Mouse (Mus musculus): ENCODE results near the gene Ccnjl. TPM values are rescaled to one million over a fixed set of nuclear protein-coding genes. Genes with fewer than 3 reads are reported as not detected.

Gene Ccnjl
- total RNA-seq, 2 experiments from 2014 or later: 2.3 to 3.5 TPM

GRCm38 (mm10) chr11:43563654-43564244, 35.2 kb downstream of the Ccnjl start:
- no peak for DNase-seq (ENCODE audit: low spot score)
- intact Hi-C loops (cut with DNase I): no loop called here

- intact Hi-C loops (cut with DNase I): loop anchor here (5.0 kb wide), 1 partner anchor 38 kb away; the partner anchor contains the start of gene Ccnjl
- DNase-seq (ENCODE audit: low spot score): no peak
These were observed 36.8 kb downstream of the Ccnjl start for GRCm38 (mm10) chr11:43565414-43565813.

GRCm38 (mm10) chr11:43565852-43566251, 37.3 kb downstream of the Ccnjl start:
- intact Hi-C loops (cut with DNase I): loop anchor here (5.0 kb wide), 1 partner anchor 39 kb away; the partner anchor contains the start of gene Ccnjl
- DNase-seq (ENCODE audit: low spot score): no peak

GRCm38 (mm10) chr11:43566696-43567095, 38.1 kb downstream of the Ccnjl start:
- intact Hi-C loops (cut with DNase I): loop anchor here (5.0 kb wide), 1 partner anchor 39 kb away; the partner anchor contains the start of gene Ccnjl
- no peak for DNase-seq (ENCODE audit: low spot score)

GRCm38 (mm10) chr11:43568263-43568662, 39.7 kb downstream of the Ccnjl start:
- intact Hi-C loops (cut with DNase I): loop anchor here (5.0 kb wide), 1 partner anchor 41 kb away; the partner anchor contains the start of gene Ccnjl
- no peak for DNase-seq (ENCODE audit: low spot score)

GRCm38 (mm10) chr11:43569188-43569587, 40.6 kb downstream of the Ccnjl start:
- intact Hi-C loops (cut with DNase I): loop anchor here (5.0 kb wide), 1 partner anchor 42 kb away; the partner anchor contains the start of gene Ccnjl
- DNase-seq (ENCODE audit: low spot score): no peak

GRCm38 (mm10) chr11:43569595-43569994, 41.0 kb downstream of the Ccnjl start:
- peak; percentile 72 for DNase-seq (ENCODE audit: low spot score)
- intact Hi-C loops (cut with DNase I): loop anchor here (5.0 kb wide), 1 partner anchor 42 kb away; the partner anchor contains the start of gene Ccnjl

GRCm38 (mm10) chr11:43575061-43575375, 46.4 kb downstream of the Ccnjl start:
- no peak for DNase-seq (ENCODE audit: low spot score)
- intact Hi-C loops (cut with DNase I): no loop called here

GRCm38 (mm10) chr11:43575376-43576151, 47.0 kb downstream of the Ccnjl start:
- no peak for DNase-seq (ENCODE audit: low spot score)

GRCm38 (mm10) chr11:43577713-43578478, 49.3 kb downstream of the Ccnjl start:
- no peak for DNase-seq (ENCODE audit: low spot score)
- intact Hi-C loops (cut with DNase I): no loop called here

More at GRCm38 (mm10) chr11:43575376-43576151, 47.0 kb downstream of the Ccnjl start:
- intact Hi-C loops (cut with DNase I): no loop called here

- intact Hi-C loops (cut with DNase I): loop anchor here (1.0 kb wide), 1 partner anchor 91 kb away; no protein-coding TSS in a partner anchor
These were observed 56.8 kb downstream of the Ccnjl start for GRCm38 (mm10) chr11:43585211-43586005.

GRCm38 (mm10) chr11:43586324-43587090, 57.9 kb downstream of the Ccnjl start, which contains the start of gene 4933415A04Rik:
4933415A04Rik (plus strand) TSS chr11:43587040.
- intact Hi-C loops (cut with DNase I): loop anchor here (1.0 kb wide), 1 partner anchor 92 kb away; no protein-coding TSS in a partner anchor
- no peak for DNase-seq (ENCODE audit: low spot score)

More at GRCm38 (mm10) chr11:43585211-43586005, 56.8 kb downstream of the Ccnjl start:
- DNase-seq (ENCODE audit: low spot score): no peak

- intact Hi-C loops (cut with DNase I): no loop called here
- DNase-seq (ENCODE audit: low spot score): no peak
These were observed 61.0 kb downstream of the Ccnjl start for GRCm38 (mm10) chr11:43589530-43590072.

- intact Hi-C loops (cut with DNase I): no loop called here
- DNase-seq (ENCODE audit: low spot score): no peak
These were observed 72.9 kb downstream of the Ccnjl start, which contains the start of gene Fabp6 for GRCm38 (mm10) chr11:43601440-43601839. Fabp6 (minus strand) TSS chr11:43601540.

- intact Hi-C loops (cut with DNase I): no loop called here
- DNase-seq (ENCODE audit: low spot score): no peak
These were observed 75.6 kb downstream of the Ccnjl start for GRCm38 (mm10) chr11:43604207-43604606.

- DNase-seq (ENCODE audit: low spot score): no peak
- intact Hi-C loops (cut with DNase I): no loop called here
These were observed 76.3 kb downstream of the Ccnjl start for GRCm38 (mm10) chr11:43604891-43605290.

GRCm38 (mm10) chr11:43605859-43606258, 77.3 kb downstream of the Ccnjl start:
- no peak for DNase-seq (ENCODE audit: low spot score)
- intact Hi-C loops (cut with DNase I): no loop called here

GRCm38 (mm10) chr11:43608440-43608839, 79.9 kb downstream of the Ccnjl start:
- DNase-seq (ENCODE audit: low spot score): no peak
- intact Hi-C loops (cut with DNase I): no loop called here
